Mouse (Mus musculus): ENCODE data around the gene Phyhd1.

Gene Phyhd1

GRCm38 (mm10) chr2:30256616-30257350 lies 9.2 kb upstream of the Phyhd1 start:
- DNase-seq (ENCODE audit: low spot score in 2 of 2), result no peak

GRCm38 (mm10) chr2:30257699-30258460 lies 8.1 kb upstream of the Phyhd1 start:
- no peak for DNase-seq (ENCODE audit: low spot score in 2 of 2)

- no peak for DNase-seq (ENCODE audit: low spot score in 2 of 2)
Observed at GRCm38 (mm10) chr2:30258600-30258999, 7.4 kb upstream of the Phyhd1 start.

- no peak for DNase-seq (ENCODE audit: low spot score in 2 of 2)
Observed at GRCm38 (mm10) chr2:30259131-30260064, 6.6 kb upstream of the Phyhd1 start.

- no peak for DNase-seq (ENCODE audit: low spot score in 2 of 2)
Observed at GRCm38 (mm10) chr2:30261064-30261736, 4.8 kb upstream of the Phyhd1 start.

GRCm38 (mm10) chr2:30261921-30262839 lies 3.8 kb upstream of the Phyhd1 start:
- no peak for DNase-seq (ENCODE audit: low spot score in 2 of 2)

- DNase-seq (ENCODE audit: low spot score in 2 of 2), result no peak
Observed at GRCm38 (mm10) chr2:30262840-30263441, 3.1 kb upstream of the Phyhd1 start.

GRCm38 (mm10) chr2:30263811-30264210 lies 2.2 kb upstream of the Phyhd1 start:
- DNase-seq (ENCODE audit: low spot score in 2 of 2), result no peak

GRCm38 (mm10) chr2:30264671-30265519 lies 1.1 kb upstream of the Phyhd1 start:
- DNase-seq (ENCODE audit: low spot score in 2 of 2), result no peak

- no peak for DNase-seq (ENCODE audit: low spot score in 2 of 2)
Observed at GRCm38 (mm10) chr2:30266392-30266941, 464 bp downstream of the Phyhd1 start.

- DNase-seq (ENCODE audit: low spot score in 2 of 2), result no peak
Observed at GRCm38 (mm10) chr2:30267466-30267865, 1.5 kb downstream of the Phyhd1 start.

- DNase-seq (ENCODE audit: low spot score in 2 of 2), result no peak
Observed at GRCm38 (mm10) chr2:30268371-30268770, 2.4 kb downstream of the Phyhd1 start.

GRCm38 (mm10) chr2:30269241-30269990 lies 3.4 kb downstream of the Phyhd1 start:
- peak; percentile 37 to 41 for DNase-seq (ENCODE audit: low spot score in 2 of 2)

GRCm38 (mm10) chr2:30270134-30270533 lies 4.1 kb downstream of the Phyhd1 start:
- DNase-seq (ENCODE audit: low spot score in 2 of 2), result peak; percentile 59 to 64

GRCm38 (mm10) chr2:30280743-30281142 lies 14.7 kb downstream of the Phyhd1 start, which contains the start of gene Gm28038:
Gene Gm28038, plus strand, starts transcription at chr2:30281043.
- DNase-seq (ENCODE audit: low spot score in 2 of 2), result no peak

- DNase-seq (ENCODE audit: low spot score in 2 of 2), result no peak
Observed at GRCm38 (mm10) chr2:30281651-30282050, 15.6 kb downstream of the Phyhd1 start.

GRCm38 (mm10) chr2:30283193-30283592 lies 17.2 kb downstream of the Phyhd1 start:
- no peak for DNase-seq (ENCODE audit: low spot score in 2 of 2)

GRCm38 (mm10) chr2:30285004-30285403 lies 19.0 kb downstream of the Phyhd1 start:
- no peak for DNase-seq (ENCODE audit: low spot score in 2 of 2)

Data from spleen, postnatal 36 days (tissue).